Mouse (Mus musculus) frontal cortex, adult 2 months (tissue): Measurements from ENCODE around the gene 9930021J03Rik. TPM values are rescaled to one million over a fixed set of nuclear protein-coding genes. Genes with fewer than 3 reads are reported as not detected.

Experiments used
- DNase-seq, 2 experiments: peaks; one replicate each; pipeline ENCODE4 v3.0.0; 2022; ENCODE audit warnings: low spot score in 1 of 2; ENCODE audit errors: extremely low spot score in 1 of 2
- polyA plus RNA-seq: library from polyadenylated mRNA; depleted of rRNA; stranded (reverse); fragments of >200 nt; gene quantifications from 2 replicates; pipeline ENCODE4 v1.2.3, GENCODE M21; 2012; rRNA removed

The 9930021J03Rik gene
- 25.5 and 32.5 TPM in 2 replicates for polyA plus RNA-seq

GRCm38 (mm10) chr19:29805917-29806785 lies at the start of gene 9930021J03Rik:
Gene 9930021J03Rik, minus strand, starts transcription at chr19:29805989.
- DNase-seq: peak; percentile 95 to 99

- no peak for DNase-seq
Measured at GRCm38 (mm10) chr19:29853711-29854110, 47.9 kb upstream of the 9930021J03Rik start.

GRCm38 (mm10) chr19:29851036-29851690 lies 45.4 kb upstream of the 9930021J03Rik start:
- DNase-seq: no peak

- peak in 1 of 2 experiments; percentile 34 for DNase-seq
Measured at GRCm38 (mm10) chr19:29849924-29850551, 44.2 kb upstream of the 9930021J03Rik start.

GRCm38 (mm10) chr19:29844036-29844661 lies 38.4 kb upstream of the 9930021J03Rik start:
- DNase-seq: peak in 1 of 2 experiments; percentile 27

GRCm38 (mm10) chr19:29843641-29844035 lies 37.8 kb upstream of the 9930021J03Rik start:
- DNase-seq: no peak

- DNase-seq: no peak
Measured at GRCm38 (mm10) chr19:29842973-29843372, 37.2 kb upstream of the 9930021J03Rik start.

- no peak for DNase-seq
Measured at GRCm38 (mm10) chr19:29840642-29841041, 34.9 kb upstream of the 9930021J03Rik start.

GRCm38 (mm10) chr19:29838636-29839135 lies 32.9 kb upstream of the 9930021J03Rik start:
- no peak for DNase-seq

- no peak for DNase-seq
Measured at GRCm38 (mm10) chr19:29838171-29838570, 32.4 kb upstream of the 9930021J03Rik start.

- DNase-seq: no peak
Measured at GRCm38 (mm10) chr19:29835364-29836034, 29.7 kb upstream of the 9930021J03Rik start.

GRCm38 (mm10) chr19:29830911-29831310 lies 25.1 kb upstream of the 9930021J03Rik start:
- DNase-seq: no peak

- DNase-seq: no peak
Measured at GRCm38 (mm10) chr19:29828558-29828957, 22.8 kb upstream of the 9930021J03Rik start.

GRCm38 (mm10) chr19:29826686-29827085 lies 20.9 kb upstream of the 9930021J03Rik start:
- DNase-seq: peak in 1 of 2 experiments; percentile 62

- no peak for DNase-seq
Measured at GRCm38 (mm10) chr19:29825003-29825402, 19.2 kb upstream of the 9930021J03Rik start.

GRCm38 (mm10) chr19:29824034-29824700 lies 18.4 kb upstream of the 9930021J03Rik start:
- peak in 1 of 2 experiments; percentile 47 for DNase-seq

- no peak for DNase-seq
Measured at GRCm38 (mm10) chr19:29823456-29824010, 17.7 kb upstream of the 9930021J03Rik start.

- DNase-seq: peak in 1 of 2 experiments; percentile 83
Measured at GRCm38 (mm10) chr19:29820966-29821365, 15.2 kb upstream of the 9930021J03Rik start.
